ENCODE assay signal across 25 mouse cellular contexts in the genomic region with DNA sequence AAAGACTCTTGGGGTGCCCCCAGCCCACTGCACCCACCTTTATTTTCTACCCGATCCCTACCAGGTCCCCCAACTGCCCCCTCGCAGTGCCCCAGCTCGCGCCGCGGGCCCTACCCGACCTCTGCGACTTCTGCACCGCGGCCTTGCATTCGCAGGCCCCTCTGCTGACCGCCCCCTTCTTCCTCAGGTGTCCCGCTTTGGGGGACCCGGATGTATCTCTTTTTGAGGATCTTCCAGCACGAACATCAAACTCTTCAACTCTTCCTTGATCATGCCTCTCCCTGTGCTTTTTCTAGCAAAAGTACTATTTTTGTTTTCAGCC. TPM values are rescaled to one million over a fixed set of nuclear protein-coding genes. Genes with fewer than 3 reads are reported as not detected.
DNase-seq lines count a peak whose midpoint lies in the region; ATAC-seq and TF ChIP-seq lines count a peak whose summit lies in the region.
"Had no signal": no experiment of that assay in that cellular context is flagged by ENCODE, and none has a peak within 500 bp of the region (broad histone marks: within the 10 kb centered on the region; RNA-seq: fewer than 3 reads in every experiment).

No protein-coding gene starts in this region.

- peak overlapping the region; percentile 21; the same call in 1 of the 2 replicates for H3K4me3 ChIP-seq in heart, embryonic 11.5 days (ENCODE audit: low read depth, low read length)
- H3K4me3 ChIP-seq in hindbrain, postnatal 0 days (ENCODE audit: low read length) = no peak overlapping the region; the same call in 1 of the 2 replicates
- H3K4me3 ChIP-seq in hindbrain, embryonic 14.5 days (replicated peaks; ENCODE audit: low read length) = no peak overlapping the region
- peak overlapping the region; percentile 6 to 28; a peak in 1 of 4 replicates for H3K4me3 ChIP-seq in ES-E14 (ENCODE audit: insufficient read depth in 1 of 2, low read depth in 1 of 2, low read length in 2 of 2, poor library complexity in 1 of 2, severe bottlenecking in 1 of 2)
- H3K4me3 ChIP-seq in limb, embryonic 12.5 days (replicated peaks) = peak overlapping the region; percentile 22
- H3K4me3 ChIP-seq in liver, postnatal 0 days (ENCODE audit: low read depth, low read length) = no peak overlapping the region
- H3K4me3 ChIP-seq: erythroblast, embryonic 14.5 days; forebrain, embryonic 13.5 days; gastrocnemius, adult 2 months; left cerebral cortex, adult 2 months had no signal

- peaks cover 9% of the 10 kb centered on the region for H3K9me3 ChIP-seq in heart, embryonic 11.5 days (replicated peaks; ENCODE audit: control insufficient read depth, low read length)
- no peaks in the 10 kb centered on the region for H3K9me3 ChIP-seq in hindbrain, postnatal 0 days (ENCODE audit: low read length)
- H3K9me3 ChIP-seq in hindbrain, embryonic 14.5 days (ENCODE audit: control insufficient read depth, low read length) = no peaks in the 10 kb centered on the region
- H3K9me3 ChIP-seq in ES-E14 (ENCODE audit: control insufficient read depth, insufficient read depth, low read depth, low read length) = no peaks in the 10 kb centered on the region
- peaks cover 17% of the 10 kb centered on the region; the same call in 1 of the 2 replicates for H3K9me3 ChIP-seq in limb, embryonic 12.5 days
- H3K9me3 ChIP-seq in liver, postnatal 0 days (ENCODE audit: low read length) = no peaks in the 10 kb centered on the region

- DNase-seq in heart, postnatal 25 days (ENCODE audit: low spot score) = no peak
- DNase-seq in hindbrain, postnatal 0 days (ENCODE audit: low spot score) = no peak
- no peak for DNase-seq in hindbrain, embryonic 14.5 days (ENCODE audit: low spot score)
- no peak for DNase-seq in ES-E14 (ENCODE audit: low read depth, low spot score)
- no peak for DNase-seq in liver, postnatal 0 days
- DNase-seq in gastrocnemius, adult 8-10 months (ENCODE audit: low spot score in 2 of 2) = no peak
- DNase-seq: adrenal gland, postnatal 10 days; cerebellum, adult 2 months; gastrocnemius, adult 2 months; kidney, adult 18-20 months; thymus, adult 2 months had no signal

- H3K27ac ChIP-seq in heart, embryonic 11.5 days (ENCODE audit: low read depth, low read length) = no peak overlapping the region
- H3K27ac ChIP-seq in hindbrain, postnatal 0 days = no peak overlapping the region
- H3K27ac ChIP-seq in hindbrain, embryonic 14.5 days = no peak overlapping the region
- no peak overlapping the region for H3K27ac ChIP-seq in ES-E14 (ENCODE audit: insufficient read depth, low read depth, low read length, poor library complexity, severe bottlenecking)
- H3K27ac ChIP-seq in limb, embryonic 12.5 days = no peak overlapping the region
- no peak overlapping the region for H3K27ac ChIP-seq in liver, postnatal 0 days (ENCODE audit: low read depth)
- H3K27ac ChIP-seq: embryonic facial prominence, embryonic 13.5 days; forebrain, embryonic 13.5 days; gastrocnemius, adult 2 months; left cerebral cortex, adult 2 months; macrophage had no signal

- no peak for TF ChIP-seq CTCF in hindbrain, postnatal 0 days (IDR thresholded peaks at IDR 0.05; ENCODE audit: low read depth)
- no peak for TF ChIP-seq CTCF in liver, postnatal 0 days (IDR thresholded peaks at IDR 0.05; ENCODE audit: low read depth)

- no peaks in the 10 kb centered on the region for H3K36me3 ChIP-seq in heart, embryonic 11.5 days (ENCODE audit: control insufficient read depth, insufficient read depth, low read length)
- H3K36me3 ChIP-seq in hindbrain, postnatal 0 days (ENCODE audit: insufficient read depth, low read length) = no peaks in the 10 kb centered on the region
- no peaks in the 10 kb centered on the region for H3K36me3 ChIP-seq in hindbrain, embryonic 14.5 days (replicated peaks; ENCODE audit: control insufficient read depth, insufficient read depth)
- H3K36me3 ChIP-seq in ES-E14 (ENCODE audit: control insufficient read depth, insufficient read depth, low read length, poor library complexity, severe bottlenecking) = no peaks in the 10 kb centered on the region
- H3K36me3 ChIP-seq in limb, embryonic 12.5 days = no peaks in the 10 kb centered on the region
- H3K36me3 ChIP-seq in liver, postnatal 0 days (replicated peaks; ENCODE audit: insufficient read depth, low read length) = no peaks in the 10 kb centered on the region
- H3K36me3 ChIP-seq: embryonic facial prominence, embryonic 13.5 days had no signal

- in situ Hi-C loops in ES-E14 (cut with MboI; ENCODE audit: low sequenced_read_pairs in 2 of 2, unreplicated experiment in 2 of 2) = no loop called here

- peaks cover 24% of the 10 kb centered on the region for H3K27me3 ChIP-seq in heart, embryonic 11.5 days (ENCODE audit: control insufficient read depth, insufficient read depth, low read length)
- no peaks in the 10 kb centered on the region; the same call in 1 of the 2 replicates for H3K27me3 ChIP-seq in hindbrain, postnatal 0 days (ENCODE audit: insufficient read depth, low read length)
- H3K27me3 ChIP-seq in hindbrain, embryonic 14.5 days (ENCODE audit: control insufficient read depth, insufficient read depth, low read length) = peaks cover 16% of the 10 kb centered on the region
- H3K27me3 ChIP-seq in limb, embryonic 12.5 days = peaks cover 36% of the 10 kb centered on the region
- no peaks in the 10 kb centered on the region for H3K27me3 ChIP-seq in liver, postnatal 0 days (ENCODE audit: insufficient read depth, low read length)
- H3K27me3 ChIP-seq: CH12.LX had no signal

- H3K9ac ChIP-seq in heart, embryonic 11.5 days (ENCODE audit: low read depth, low read length) = no peak overlapping the region
- H3K9ac ChIP-seq in hindbrain, postnatal 0 days (replicated peaks; ENCODE audit: low read length) = no peak overlapping the region
- H3K9ac ChIP-seq in hindbrain, embryonic 14.5 days = no peak overlapping the region
- H3K9ac ChIP-seq in ES-E14 (ENCODE audit: insufficient read depth, low read depth, low read length, poor library complexity, severe bottlenecking) = no peak overlapping the region
- no peak overlapping the region for H3K9ac ChIP-seq in limb, embryonic 12.5 days (replicated peaks)
- H3K9ac ChIP-seq in liver, postnatal 0 days (replicated peaks) = no peak overlapping the region
- H3K9ac ChIP-seq: embryonic facial prominence, embryonic 13.5 days; forebrain, embryonic 13.5 days had no signal

- H3K4me1 ChIP-seq in heart, embryonic 11.5 days (ENCODE audit: control insufficient read depth, insufficient read depth, low read length) = no peaks in the 10 kb centered on the region
- no peaks in the 10 kb centered on the region for H3K4me1 ChIP-seq in hindbrain, postnatal 0 days (ENCODE audit: insufficient read depth, low read length)
- H3K4me1 ChIP-seq in hindbrain, embryonic 14.5 days (replicated peaks; ENCODE audit: control insufficient read depth, insufficient read depth, low read length) = no peaks in the 10 kb centered on the region
- H3K4me1 ChIP-seq in ES-E14 (ENCODE audit: control insufficient read depth in 2 of 2, insufficient read depth in 2 of 2, low read length in 2 of 2, poor library complexity in 1 of 2) = peaks cover 0 to 3% of the 10 kb centered on the region in 2 experiments; a peak in 2 of 4 replicates
- no peaks in the 10 kb centered on the region for H3K4me1 ChIP-seq in limb, embryonic 12.5 days (replicated peaks)
- H3K4me1 ChIP-seq in liver, postnatal 0 days (ENCODE audit: insufficient read depth) = no peaks in the 10 kb centered on the region
- H3K4me1 ChIP-seq: forebrain, embryonic 13.5 days had no signal

- ATAC-seq in heart, embryonic 11.5 days (replicated peaks; ENCODE audit: insufficient number of reproducible peaks, low FRiP score, low TSS enrichment) = no peak
- ATAC-seq in hindbrain, postnatal 0 days = no peak
- no peak for ATAC-seq in hindbrain, embryonic 14.5 days (ENCODE audit: low FRiP score)
- no peak for ATAC-seq in limb, embryonic 12.5 days (ENCODE audit: insufficient number of reproducible peaks, insufficient read depth, low FRiP score, low TSS enrichment, low read depth)
- ATAC-seq in liver, postnatal 0 days = no peak
- ATAC-seq: forebrain, embryonic 13.5 days; lung, postnatal 0 days had no signal

- no peak for TF ChIP-seq EP300 in liver, postnatal 0 days (IDR thresholded peaks at IDR 0.05; ENCODE audit: low read depth)

- no peak overlapping the region for H3K4me2 ChIP-seq in heart, embryonic 11.5 days
- H3K4me2 ChIP-seq in hindbrain, postnatal 0 days (ENCODE audit: low read depth, low read length) = peak overlapping the region; percentile 31; the same call in 1 of the 2 replicates
- H3K4me2 ChIP-seq in hindbrain, embryonic 14.5 days (replicated peaks) = no peak overlapping the region
- peak overlapping the region; percentile 35; the same call in 1 of the 2 replicates for H3K4me2 ChIP-seq in limb, embryonic 12.5 days
- H3K4me2 ChIP-seq in liver, postnatal 0 days (ENCODE audit: low read depth, low read length) = no peak overlapping the region

- 60% methylated on average over 15 of the region's 15 CpGs for WGBS in heart, embryonic 11.5 days (ENCODE audit: insufficient replicate concordance)
- WGBS in hindbrain, postnatal 0 days = 81% methylated on average over 15 of the region's 15 CpGs
- WGBS in hindbrain, embryonic 14.5 days = 72% methylated on average over 15 of the region's 15 CpGs
- 72% methylated on average over 15 of the region's 15 CpGs for WGBS in limb, embryonic 12.5 days
- 71% methylated on average over 15 of the region's 15 CpGs for WGBS in liver, postnatal 0 days (ENCODE audit: insufficient replicate concordance)

- intact Hi-C loops in heart, postnatal 25 days (cut with DNase I) = no loop called here

RNA-seq across cellular contexts. Expression of a gene that starts 0.4 kb away (rescaled TPM):
- polyA plus RNA-seq in heart, embryonic 11.5 days (2014; fragmentation: Nextera tagmentation; extraction: Ambion mirVana) = not detected in 2 replicates
- not detected for total RNA-seq in heart, postnatal 25 days (2021)
- 0.31 and 0.72 TPM in 2 replicates for total RNA-seq in hindbrain, postnatal 0 days (2014; rRNA removed)
- 0.15 and 0.24 TPM in 2 replicates for polyA plus RNA-seq in hindbrain, postnatal 0 days (2015; fragmentation: Nextera tagmentation; extraction: Ambion mirVana)
- 0.16 TPM in 2 replicates for polyA plus RNA-seq in hindbrain, embryonic 14.5 days (2014; fragmentation: Nextera tagmentation; extraction: Ambion mirVana)
- 0.36 and 0.53 TPM in 2 replicates for total RNA-seq in ES-E14 (2012; rRNA removed)
- polyA plus RNA-seq in limb, embryonic 12.5 days (2016; fragmentation: Nextera tagmentation; extraction: Ambion mirVana) = 0.08 TPM in 1 of 2 replicates, not detected in the other
- not detected in 2 replicates for polyA plus RNA-seq in liver, postnatal 0 days (2015; fragmentation: Nextera tagmentation; extraction: Ambion mirVana)
- not detected for total RNA-seq in gastrocnemius, adult 8-10 months (2022)
- total RNA-seq: gastrocnemius, adult 2 months; liver, adult 2 months; monocyte, adult 5-6 weeks had no signal
- polyA plus RNA-seq: forebrain, embryonic 13.5 days; heart, embryonic 16.5 days; large intestine, adult 2 months; liver, embryonic 16.5 days; lung, postnatal 0 days; macrophage had no signal

RNA-seq across cellular contexts. Expression of a gene that starts 14.3 kb away (rescaled TPM):
- polyA plus RNA-seq in heart, embryonic 11.5 days (2014; fragmentation: Nextera tagmentation; extraction: Ambion mirVana) = 4.9 and 5.7 TPM in 2 replicates
- total RNA-seq in heart, postnatal 25 days (2021) = 1 to 10 TPM; 7.1 to 8.3 TPM
- 6.2 and 8.5 TPM in 2 replicates for total RNA-seq in hindbrain, postnatal 0 days (2014; rRNA removed)
- 3.4 and 3.8 TPM in 2 replicates for polyA plus RNA-seq in hindbrain, postnatal 0 days (2015; fragmentation: Nextera tagmentation; extraction: Ambion mirVana)
- polyA plus RNA-seq in hindbrain, embryonic 14.5 days (2014; fragmentation: Nextera tagmentation; extraction: Ambion mirVana) = 7.9 and 8.8 TPM in 2 replicates
- 3.5 and 3.6 TPM in 2 replicates for total RNA-seq in ES-E14 (2012; rRNA removed)
- polyA plus RNA-seq in limb, embryonic 12.5 days (2016; fragmentation: Nextera tagmentation; extraction: Ambion mirVana) = 9.0 and 9.4 TPM in 2 replicates
- polyA plus RNA-seq in liver, postnatal 0 days (2015; fragmentation: Nextera tagmentation; extraction: Ambion mirVana) = 0.95 and 1.0 TPM in 2 replicates
- total RNA-seq in gastrocnemius, adult 8-10 months (2022) = 1 to 10 TPM; 3.7 to 6.8 (median 5.6) TPM

RNA-seq across cellular contexts. Expression of a gene that starts 36.2 kb away (rescaled TPM):
- polyA plus RNA-seq in heart, embryonic 11.5 days (2014; fragmentation: Nextera tagmentation; extraction: Ambion mirVana) = 158 and 168 TPM in 2 replicates
- 10 to 100 TPM; 82.8 to 83.3 TPM for total RNA-seq in heart, postnatal 25 days (2021)
- 413 and 441 TPM in 2 replicates for total RNA-seq in hindbrain, postnatal 0 days (2014; rRNA removed)
- 253 and 256 TPM in 2 replicates for polyA plus RNA-seq in hindbrain, postnatal 0 days (2015; fragmentation: Nextera tagmentation; extraction: Ambion mirVana)
- polyA plus RNA-seq in hindbrain, embryonic 14.5 days (2014; fragmentation: Nextera tagmentation; extraction: Ambion mirVana) = 202 and 214 TPM in 2 replicates
- total RNA-seq in ES-E14 (2012; rRNA removed) = 99.5 and 103 TPM in 2 replicates
- polyA plus RNA-seq in limb, embryonic 12.5 days (2016; fragmentation: Nextera tagmentation; extraction: Ambion mirVana) = 181 and 202 TPM in 2 replicates
- polyA plus RNA-seq in liver, postnatal 0 days (2015; fragmentation: Nextera tagmentation; extraction: Ambion mirVana) = 96.6 and 105 TPM in 2 replicates
- total RNA-seq in gastrocnemius, adult 8-10 months (2022) = 100 to 1,000 TPM; 105 to 140 (median 115) TPM

RNA-seq across cellular contexts. Expression of a gene that starts 57.6 kb away (rescaled TPM):
- 26.4 and 29.5 TPM in 2 replicates for polyA plus RNA-seq in heart, embryonic 11.5 days (2014; fragmentation: Nextera tagmentation; extraction: Ambion mirVana)
- 10 to 100 TPM; 22.9 to 24.3 TPM for total RNA-seq in heart, postnatal 25 days (2021)
- 33.3 and 41.7 TPM in 2 replicates for total RNA-seq in hindbrain, postnatal 0 days (2014; rRNA removed)
- 33.2 and 35.8 TPM in 2 replicates for polyA plus RNA-seq in hindbrain, postnatal 0 days (2015; fragmentation: Nextera tagmentation; extraction: Ambion mirVana)
- polyA plus RNA-seq in hindbrain, embryonic 14.5 days (2014; fragmentation: Nextera tagmentation; extraction: Ambion mirVana) = 34.8 and 37.1 TPM in 2 replicates
- total RNA-seq in ES-E14 (2012; rRNA removed) = 15.4 and 20.0 TPM in 2 replicates
- 30.7 and 33.3 TPM in 2 replicates for polyA plus RNA-seq in limb, embryonic 12.5 days (2016; fragmentation: Nextera tagmentation; extraction: Ambion mirVana)
- 6.5 and 7.5 TPM in 2 replicates for polyA plus RNA-seq in liver, postnatal 0 days (2015; fragmentation: Nextera tagmentation; extraction: Ambion mirVana)
- total RNA-seq in gastrocnemius, adult 8-10 months (2022) = 10 to 100 TPM; 10.7 to 13.4 (median 11.9) TPM

Comparison
In these comparisons a context has a peak if more than half of its experiments do, and no peak if none do; other contexts are left out.
1. H3K4me2 ChIP-seq: peak in hindbrain, postnatal 0 days (single experiment) and limb, embryonic 12.5 days (single experiment); none in heart, embryonic 11.5 days (single experiment), hindbrain, embryonic 14.5 days (single experiment) and liver, postnatal 0 days (single experiment).
2. H3K4me3 ChIP-seq: peak in heart, embryonic 11.5 days (single experiment), ES-E14 (2 of 2) and limb, embryonic 12.5 days (single experiment); none in hindbrain, postnatal 0 days (single experiment), hindbrain, embryonic 14.5 days (single experiment) and liver, postnatal 0 days (single experiment).